Mouse (Mus musculus) liver, embryonic 14.5 days (tissue): ENCODE measurements around the gene Spats2.

Source experiments
- CTCF ChIP-seq: IDR thresholded peaks from 2 replicates; pipeline ENCODE4 v1.5.1; 2016; ENCODE audit warnings: antibody characterized with exemption, low read depth, control low read depth
- EP300 ChIP-seq: IDR thresholded peaks from 2 replicates; pipeline ENCODE4 v1.6.1; 2016; ENCODE audit warnings: antibody characterized with exemption, low read depth

GRCm38 (mm10) chr15:99238006-99238405 is 112.3 kb downstream of the Spats2 start:
- TF ChIP-seq CTCF: no peak
- TF ChIP-seq EP300: no peak
